Mouse (Mus musculus) embryonic fibroblast, embryonic 13.5 days (primary cell): ENCODE measurements at regions not wholly inside any gene's neighbourhood (a gene's known extent, or its start where the extent isn't known, plus 50 kb on each side); places are given as distances from the start of the nearest gene placed in this dataset.

Experiments
- H3K27ac ChIP-seq: 2 replicates; pipeline ENCODE4 v1.5.1; 2012; ENCODE audit warnings: low read length, control low read depth, inconsistent platforms; ENCODE audit not compliant: insufficient read depth
- H3K4me1 ChIP-seq: 2 replicates; pipeline ENCODE4 v1.6.1; 2011; ENCODE audit warnings: low read length; ENCODE audit not compliant: control insufficient read depth, insufficient read depth
- H3K4me3 ChIP-seq: 2 replicates; pipeline ENCODE4 v1.5.1; 2011; ENCODE audit warnings: mild to moderate bottlenecking, control low read depth, low read length; ENCODE audit not compliant: insufficient read depth
- CTCF ChIP-seq: IDR thresholded peaks from 2 replicates; pipeline ENCODE4 v1.5.1; 2011; ENCODE audit warnings: mild to moderate bottlenecking, control low read depth, low read length, moderate library complexity, borderline replicate concordance; ENCODE audit not compliant: insufficient read depth
- POLR2A ChIP-seq: IDR thresholded peaks from 2 replicates; pipeline ENCODE4 v1.6.1; 2011; ENCODE audit warnings: low read depth, mild to moderate bottlenecking, control low read depth, low read length, moderate library complexity

GRCm38 (mm10) chr2:45435261-45435980, 318.2 kb upstream of the Zeb2 start:
- Histone ChIP-seq H3K4me1 (0 out of 2 replicates have a peak, but pooled peaks cover 2% of the 10 kb centered on the region), H3K27ac (no peak overlapping the region), H3K4me3 (no peak overlapping the region)
- TF ChIP-seq CTCF, result no peak
- TF ChIP-seq POLR2A, result no peak

GRCm38 (mm10) chr2:45434789-45435188, 317.6 kb upstream of the Zeb2 start:
- no peak overlapping the region for H3K27ac ChIP-seq

GRCm38 (mm10) chr2:45434169-45434568, 317.0 kb upstream of the Zeb2 start:
- no peak for TF ChIP-seq CTCF
- no peak for TF ChIP-seq POLR2A
- no peak overlapping the region for H3K27ac ChIP-seq
- 0 out of 2 replicates have a peak, but pooled peaks cover 2% of the 10 kb centered on the region for H3K4me1 ChIP-seq
- no peak overlapping the region for H3K4me3 ChIP-seq

More at GRCm38 (mm10) chr2:45434789-45435188, 317.6 kb upstream of the Zeb2 start:
- H3K4me1 ChIP-seq, result 0 out of 2 replicates have a peak, but pooled peaks cover 2% of the 10 kb centered on the region
- H3K4me3 ChIP-seq, result no peak overlapping the region
- TF ChIP-seq CTCF, result no peak
- TF ChIP-seq POLR2A, result no peak

GRCm38 (mm10) chr2:45431366-45431765, 314.2 kb upstream of the Zeb2 start:
- Histone ChIP-seq H3K4me3 (no peak overlapping the region), H3K4me1 (0 out of 2 replicates have a peak, but pooled peaks cover 2% of the 10 kb centered on the region), H3K27ac (no peak overlapping the region)
- TF ChIP-seq CTCF, result no peak
- TF ChIP-seq POLR2A, result no peak

GRCm38 (mm10) chr2:45421774-45422173, 304.6 kb upstream of the Zeb2 start:
- TF ChIP-seq CTCF, result no peak
- TF ChIP-seq POLR2A, result no peak
- Histone ChIP-seq H3K4me3 (no peak overlapping the region), H3K4me1 (no peaks in the 10 kb centered on the region), H3K27ac (no peak overlapping the region)

- Histone ChIP-seq H3K4me1 (peaks cover 13% of the 10 kb centered on the region), H3K4me3 (no peak overlapping the region), H3K27ac (no peak overlapping the region)
- TF ChIP-seq CTCF (no peak), POLR2A (no peak)
Measured at GRCm38 (mm10) chr2:45408136-45408535, 290.9 kb upstream of the Zeb2 start.

- TF ChIP-seq POLR2A, result no peak
- H3K27ac ChIP-seq, result no peak overlapping the region
- H3K4me3 ChIP-seq, result no peak overlapping the region
- no peaks in the 10 kb centered on the region for H3K4me1 ChIP-seq
Measured at GRCm38 (mm10) chr2:45389902-45390492, 272.8 kb upstream of the Zeb2 start.

GRCm38 (mm10) chr2:45371268-45371667, 254.1 kb upstream of the Zeb2 start:
- TF ChIP-seq POLR2A, result no peak
- TF ChIP-seq CTCF, result no peak

GRCm38 (mm10) chr2:45370615-45370968, 253.4 kb upstream of the Zeb2 start:
- Histone ChIP-seq H3K27ac (no peak overlapping the region), H3K4me1 (peaks cover 4% of the 10 kb centered on the region; the same call in 1 of the 2 replicates), H3K4me3 (no peak overlapping the region)
- TF ChIP-seq POLR2A (no peak), CTCF (no peak)

More at GRCm38 (mm10) chr2:45371268-45371667, 254.1 kb upstream of the Zeb2 start:
- Histone ChIP-seq H3K27ac (no peak overlapping the region), H3K4me3 (no peak overlapping the region), H3K4me1 (peaks cover 4% of the 10 kb centered on the region; the same call in 1 of the 2 replicates)
